Mouse (Mus musculus): ENCODE data around the gene Cntnap2. TPM values are rescaled to one million over a fixed set of nuclear protein-coding genes. Genes with fewer than 3 reads are reported as not detected.

Cntnap2 gene
- polyA plus RNA-seq, 1 experiment = not detected

- no peak overlapping the region for H3K4me3 ChIP-seq
- no peaks in the 10 kb centered on the region for H3K36me3 ChIP-seq (ENCODE audit: control insufficient read depth, insufficient read depth)
- no peaks in the 10 kb centered on the region for H3K79me2 ChIP-seq (ENCODE audit: control insufficient read depth, insufficient read depth)
- H3K27me3 ChIP-seq (ENCODE audit: control insufficient read depth, insufficient read depth, insufficient read length) = no peaks in the 10 kb centered on the region
- no peak overlapping the region for H3ac ChIP-seq (ENCODE audit: control insufficient read depth, insufficient read length)
- TF ChIP-seq USF1 (IDR thresholded peaks at IDR 0.05; ENCODE audit: low read depth) (no peak), E2F4 (IDR thresholded peaks at IDR 0.05; ENCODE audit: insufficient read depth) (no peak), MYOD1 (IDR thresholded peaks at IDR 0.05; ENCODE audit: control insufficient read depth in 1 of 3, insufficient read length in 2 of 3, low read depth in 2 of 3) (no peak), TCF3 (IDR thresholded peaks at IDR 0.05; ENCODE audit: insufficient read length, low read depth) (no peak), MAX (IDR thresholded peaks at IDR 0.05; ENCODE audit: low read depth) (no peak), TCF12 (IDR thresholded peaks at IDR 0.05; ENCODE audit: insufficient read depth, poor library complexity, severe bottlenecking) (no peak), CEBPB (IDR thresholded peaks at IDR 0.05; ENCODE audit: insufficient read depth, poor library complexity, severe bottlenecking) (no peak), SRF (IDR thresholded peaks at IDR 0.05; ENCODE audit: control insufficient read depth, insufficient read length, low read depth) (no peak), REST (IDR thresholded peaks at IDR 0.05; ENCODE audit: insufficient read depth, insufficient read length) (no peak), POLR2AphosphoS2 (IDR thresholded peaks at IDR 0.05; ENCODE audit: insufficient read length, low read depth) (no peak), POLR2A (IDR thresholded peaks at IDR 0.05; ENCODE audit: insufficient read length, low read depth) (no peak)
- H3K4me2 ChIP-seq (ENCODE audit: low read depth) = no peak overlapping the region
Observed at GRCm38 (mm10) chr6:46704293-46705170, 1645.4 kb downstream of the Cntnap2 start.

DNA sequence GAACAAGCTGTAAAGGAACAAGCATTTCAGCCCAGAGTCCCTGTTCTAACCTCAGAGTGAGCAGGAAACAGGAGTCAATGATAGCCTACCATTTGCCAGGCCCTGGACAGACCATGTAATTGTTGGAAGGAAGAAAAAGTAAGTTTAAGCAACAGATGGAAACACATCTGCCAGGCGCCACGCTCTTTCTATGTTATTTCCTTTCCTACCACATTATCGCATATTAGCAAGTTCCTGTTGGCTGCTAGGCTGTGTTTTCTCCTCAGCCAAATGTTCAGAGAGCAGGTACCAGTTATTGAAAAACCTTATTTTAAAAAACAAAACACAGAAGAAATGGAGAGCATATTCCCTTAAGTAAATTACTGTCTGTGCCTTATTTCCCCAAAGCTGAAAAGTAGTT lies 1646.8 kb downstream of the Cntnap2 start:
- TF ChIP-seq POLR2AphosphoS2 (IDR thresholded peaks at IDR 0.05; ENCODE audit: insufficient read length, low read depth) (no peak), USF1 (IDR thresholded peaks at IDR 0.05; ENCODE audit: low read depth) (no peak), TCF12 (IDR thresholded peaks at IDR 0.05; ENCODE audit: insufficient read depth, poor library complexity, severe bottlenecking) (no peak), POLR2A (IDR thresholded peaks at IDR 0.05; ENCODE audit: insufficient read length, low read depth) (no peak), MAX (IDR thresholded peaks at IDR 0.05; ENCODE audit: low read depth) (no peak), E2F4 (IDR thresholded peaks at IDR 0.05; ENCODE audit: insufficient read depth) (no peak), REST (IDR thresholded peaks at IDR 0.05; ENCODE audit: insufficient read depth, insufficient read length) (no peak), MYOG (IDR thresholded peaks at IDR 0.05; ENCODE audit: control insufficient read depth in 1 of 3, insufficient read depth in 1 of 3, insufficient read length in 2 of 3, low read depth in 2 of 3) (no peak), CEBPB (IDR thresholded peaks at IDR 0.05; ENCODE audit: insufficient read depth, poor library complexity, severe bottlenecking) (no peak), SRF (IDR thresholded peaks at IDR 0.05; ENCODE audit: control insufficient read depth, insufficient read length, low read depth) (no peak), TCF3 (IDR thresholded peaks at IDR 0.05; ENCODE audit: insufficient read length, low read depth) (no peak), MYOD1 (IDR thresholded peaks at IDR 0.05; ENCODE audit: control insufficient read depth in 1 of 3, insufficient read length in 2 of 3, low read depth in 2 of 3) (no peak)
- Histone ChIP-seq H3K4me3 (no peak overlapping the region), H3K36me3 (ENCODE audit: control insufficient read depth, insufficient read depth) (no peaks in the 10 kb centered on the region), H3ac (ENCODE audit: control insufficient read depth, insufficient read length) (no peak overlapping the region), H3K4me2 (ENCODE audit: low read depth) (no peak overlapping the region), H3K79me2 (ENCODE audit: control insufficient read depth, insufficient read depth) (no peaks in the 10 kb centered on the region), H3K27me3 (ENCODE audit: control insufficient read depth, insufficient read depth, insufficient read length) (no peaks in the 10 kb centered on the region)

GRCm38 (mm10) chr6:46716576-46716975 lies 1657.4 kb downstream of the Cntnap2 start:
- Histone ChIP-seq H3K4me2 (ENCODE audit: low read depth) (no peak overlapping the region), H3K27me3 (ENCODE audit: control insufficient read depth, insufficient read depth, insufficient read length) (no peaks in the 10 kb centered on the region), H3ac (ENCODE audit: control insufficient read depth, insufficient read length) (no peak overlapping the region), H3K79me2 (ENCODE audit: control insufficient read depth, insufficient read depth) (no peaks in the 10 kb centered on the region), H3K4me3 (no peak overlapping the region), H3K36me3 (ENCODE audit: control insufficient read depth, insufficient read depth) (no peaks in the 10 kb centered on the region)
- no peak for TF ChIP-seq MYOG (IDR thresholded peaks at IDR 0.05; ENCODE audit: control insufficient read depth in 1 of 3, insufficient read depth in 1 of 3, insufficient read length in 2 of 3, low read depth in 2 of 3)
- no peak for TF ChIP-seq CEBPB (IDR thresholded peaks at IDR 0.05; ENCODE audit: insufficient read depth, poor library complexity, severe bottlenecking)

GRCm38 (mm10) chr6:46733794-46734193 lies 1674.6 kb downstream of the Cntnap2 start:
- no peak for TF ChIP-seq POLR2A (IDR thresholded peaks at IDR 0.05; ENCODE audit: insufficient read length, low read depth)
- no peak for TF ChIP-seq POLR2AphosphoS2 (IDR thresholded peaks at IDR 0.05; ENCODE audit: insufficient read length, low read depth)
- TF ChIP-seq TCF3 (IDR thresholded peaks at IDR 0.05; ENCODE audit: insufficient read length, low read depth) = no peak
- TF ChIP-seq MAX (IDR thresholded peaks at IDR 0.05; ENCODE audit: low read depth) = no peak
- TF ChIP-seq REST (IDR thresholded peaks at IDR 0.05; ENCODE audit: insufficient read depth, insufficient read length) = no peak
- no peak for TF ChIP-seq E2F4 (IDR thresholded peaks at IDR 0.05; ENCODE audit: insufficient read depth)
- no peak for TF ChIP-seq SRF (IDR thresholded peaks at IDR 0.05; ENCODE audit: control insufficient read depth, insufficient read length, low read depth)
- no peak for TF ChIP-seq MYOG (IDR thresholded peaks at IDR 0.05; ENCODE audit: control insufficient read depth in 1 of 3, insufficient read depth in 1 of 3, insufficient read length in 2 of 3, low read depth in 2 of 3)
- no peak for TF ChIP-seq TCF12 (IDR thresholded peaks at IDR 0.05; ENCODE audit: insufficient read depth, poor library complexity, severe bottlenecking)
- no peak for TF ChIP-seq CEBPB (IDR thresholded peaks at IDR 0.05; ENCODE audit: insufficient read depth, poor library complexity, severe bottlenecking)
- no peak overlapping the region for H3K4me2 ChIP-seq (ENCODE audit: low read depth)
- no peak overlapping the region for H3ac ChIP-seq (ENCODE audit: control insufficient read depth, insufficient read length)
- no peak overlapping the region for H3K4me3 ChIP-seq
- no peaks in the 10 kb centered on the region for H3K79me2 ChIP-seq (ENCODE audit: control insufficient read depth, insufficient read depth)
- H3K36me3 ChIP-seq (ENCODE audit: control insufficient read depth, insufficient read depth) = no peaks in the 10 kb centered on the region
- H3K27me3 ChIP-seq (ENCODE audit: control insufficient read depth, insufficient read depth, insufficient read length) = no peaks in the 10 kb centered on the region

DNA sequence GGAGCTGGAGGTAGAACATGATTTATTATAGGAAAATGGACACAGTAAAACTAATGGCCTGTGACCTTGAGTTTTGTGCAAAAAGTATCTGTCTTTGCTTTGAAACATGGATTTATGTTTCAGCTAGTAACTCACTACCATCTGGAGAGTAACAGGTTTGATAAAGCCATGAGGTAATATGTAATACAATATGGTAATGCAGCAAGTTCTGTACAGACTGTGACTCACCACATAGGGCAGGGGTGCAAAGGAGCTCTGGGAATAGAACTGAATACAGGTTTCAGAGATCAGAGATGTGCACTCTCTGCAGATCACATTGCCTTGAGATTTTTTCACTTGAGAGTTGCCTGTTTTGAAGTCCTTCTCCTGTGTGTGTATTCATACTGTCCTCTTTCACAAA lies 1689.3 kb downstream of the Cntnap2 start:
- H3ac ChIP-seq (ENCODE audit: control insufficient read depth, insufficient read length) = no peak overlapping the region
- no peak overlapping the region for H3K4me2 ChIP-seq (ENCODE audit: low read depth)
- no peak overlapping the region for H3K4me3 ChIP-seq
- no peaks in the 10 kb centered on the region for H3K36me3 ChIP-seq (ENCODE audit: control insufficient read depth, insufficient read depth)
- no peaks in the 10 kb centered on the region for H3K27me3 ChIP-seq (ENCODE audit: control insufficient read depth, insufficient read depth, insufficient read length)
- TF ChIP-seq TCF3 (IDR thresholded peaks at IDR 0.05; ENCODE audit: insufficient read length, low read depth) (no peak), SRF (IDR thresholded peaks at IDR 0.05; ENCODE audit: control insufficient read depth, insufficient read length, low read depth) (no peak), E2F4 (IDR thresholded peaks at IDR 0.05; ENCODE audit: insufficient read depth) (no peak), POLR2AphosphoS2 (IDR thresholded peaks at IDR 0.05; ENCODE audit: insufficient read length, low read depth) (no peak), POLR2A (IDR thresholded peaks at IDR 0.05; ENCODE audit: insufficient read length, low read depth) (no peak), USF1 (IDR thresholded peaks at IDR 0.05; ENCODE audit: low read depth) (no peak), MYOG (IDR thresholded peaks at IDR 0.05; ENCODE audit: control insufficient read depth in 1 of 3, insufficient read depth in 1 of 3, insufficient read length in 2 of 3, low read depth in 2 of 3) (no peak), MAX (IDR thresholded peaks at IDR 0.05; ENCODE audit: low read depth) (no peak), TCF12 (IDR thresholded peaks at IDR 0.05; ENCODE audit: insufficient read depth, poor library complexity, severe bottlenecking) (no peak), REST (IDR thresholded peaks at IDR 0.05; ENCODE audit: insufficient read depth, insufficient read length) (no peak), MYOD1 (IDR thresholded peaks at IDR 0.05; ENCODE audit: control insufficient read depth in 1 of 3, insufficient read length in 2 of 3, low read depth in 2 of 3) (no peak), CEBPB (IDR thresholded peaks at IDR 0.05; ENCODE audit: insufficient read depth, poor library complexity, severe bottlenecking) (no peak)
- no peaks in the 10 kb centered on the region for H3K79me2 ChIP-seq (ENCODE audit: control insufficient read depth, insufficient read depth)
